14 mouse cellular contexts compared by ENCODE assay signal in genomic region chr4:117555495-117555894, GRCm38 (mm10).
"Had no signal": no experiment of that assay in that cellular context is flagged by ENCODE, and none has a peak within 500 bp of the region (broad histone marks: within the 10 kb centered on the region; RNA-seq: fewer than 3 reads in every experiment).

No protein-coding gene starts in this region.

- H3K36me3 ChIP-seq: neural tube, embryonic 12.5 days had no signal

- DNase-seq: kidney, adult 2 months; kidney, postnatal 25 days; layer of hippocampus, adult 9-11 months; left cerebral cortex, postnatal 4 days; lung, adult 18-20 months; lung, postnatal 10 days; lung, postnatal 4 days; thymus, adult 18-20 months; thymus, postnatal 14 days had no signal

- H3K4me3 ChIP-seq: kidney, embryonic 15.5 days; limb, embryonic 13.5 days; midbrain, embryonic 13.5 days; neural tube, embryonic 12.5 days had no signal

- H3K9ac ChIP-seq: kidney, embryonic 15.5 days; limb, embryonic 13.5 days; midbrain, embryonic 13.5 days; neural tube, embryonic 12.5 days had no signal

- H3K27ac ChIP-seq: kidney, embryonic 15.5 days; limb, embryonic 13.5 days; neural tube, embryonic 12.5 days had no signal

- H3K27me3 ChIP-seq: limb, embryonic 13.5 days; midbrain, embryonic 13.5 days; neural tube, embryonic 12.5 days had no signal

- H3K9me3 ChIP-seq: kidney, embryonic 15.5 days; limb, embryonic 13.5 days; midbrain, embryonic 13.5 days; neural tube, embryonic 12.5 days had no signal

- H3K4me2 ChIP-seq: kidney, embryonic 15.5 days; limb, embryonic 13.5 days; liver, embryonic 11.5 days; neural tube, embryonic 12.5 days had no signal
